ENCODE assay signal across 32 mouse cellular contexts in the genomic region with DNA sequence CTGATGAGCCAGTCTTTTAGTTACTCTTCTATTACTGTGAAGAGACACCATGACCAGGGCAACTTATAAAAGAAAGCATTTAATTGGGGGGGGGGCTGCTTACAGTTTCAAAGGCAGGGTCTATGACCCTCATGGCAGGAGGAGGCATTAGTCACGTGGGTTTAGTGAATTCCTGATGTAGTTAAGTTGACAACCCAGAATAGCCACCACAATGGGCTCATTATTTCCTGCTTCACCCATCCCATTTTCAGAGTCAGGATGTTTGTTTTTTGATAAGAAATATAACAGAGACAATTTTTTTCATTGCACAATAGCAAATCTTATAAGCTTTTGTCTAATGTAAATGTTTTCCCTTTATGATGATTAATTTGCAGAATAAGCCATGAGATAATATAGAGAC.
"Had no signal": no experiment of that assay in that cellular context is flagged by ENCODE, and none has a peak within 500 bp of the region (broad histone marks: within the 10 kb centered on the region; RNA-seq: fewer than 3 reads in every experiment).

No protein-coding gene starts in this region.

- H3K27ac ChIP-seq: heart, embryonic 10.5 days; heart, embryonic 13.5 days; heart, embryonic 15.5 days; hindbrain, embryonic 10.5 days; hindbrain, embryonic 12.5 days; hindbrain, embryonic 13.5 days; hindbrain, embryonic 14.5 days; hindbrain, embryonic 15.5 days; hindbrain, postnatal 0 days; kidney, embryonic 15.5 days; kidney, postnatal 0 days; left cerebral cortex, adult 2 months had no signal

- H3K4me3 ChIP-seq: heart, embryonic 10.5 days; heart, embryonic 12.5 days; heart, embryonic 13.5 days; heart, embryonic 15.5 days; hindbrain, embryonic 10.5 days; hindbrain, embryonic 12.5 days; hindbrain, embryonic 13.5 days; hindbrain, embryonic 15.5 days; kidney, embryonic 15.5 days; left cerebral cortex, adult 2 months had no signal

- DNase-seq: heart, postnatal 10 days; heart, postnatal 14 days; heart, postnatal 36 days; heart, postnatal 4 days; kidney, adult 11 months; kidney, adult 18-20 months; kidney, adult 2 months; kidney, adult 8-10 months; kidney, adult 9 months; kidney, postnatal 10 days; kidney, postnatal 14 days; kidney, postnatal 25 days; kidney, postnatal 36 days; kidney, postnatal 4 days; layer of hippocampus, adult 9-11 months had no signal

- H3K4me1 ChIP-seq: heart, embryonic 10.5 days; heart, embryonic 15.5 days; hindbrain, embryonic 10.5 days; hindbrain, embryonic 12.5 days; hindbrain, embryonic 13.5 days; hindbrain, embryonic 15.5 days; kidney, embryonic 15.5 days had no signal

- ATAC-seq: hindbrain, embryonic 16.5 days; hindbrain, postnatal 0 days; inflammation-experienced regulatory T-cells, adult 6 months; intestine, embryonic 16.5 days had no signal

- H3K9me3 ChIP-seq: heart, embryonic 10.5 days; heart, embryonic 12.5 days; heart, embryonic 13.5 days; heart, embryonic 15.5 days; hindbrain, embryonic 10.5 days; hindbrain, embryonic 12.5 days; hindbrain, embryonic 13.5 days; hindbrain, embryonic 15.5 days; kidney, embryonic 15.5 days had no signal

- H3K27me3 ChIP-seq: heart, embryonic 12.5 days; heart, embryonic 13.5 days; heart, embryonic 15.5 days; hindbrain, embryonic 12.5 days; hindbrain, embryonic 13.5 days; hindbrain, embryonic 15.5 days; kidney, embryonic 15.5 days had no signal

- H3K9ac ChIP-seq: heart, embryonic 12.5 days; heart, embryonic 13.5 days; heart, embryonic 15.5 days; hindbrain, embryonic 12.5 days; hindbrain, embryonic 13.5 days; hindbrain, embryonic 14.5 days; hindbrain, embryonic 15.5 days; kidney, embryonic 15.5 days had no signal

- H3K4me2 ChIP-seq: heart, embryonic 11.5 days; heart, embryonic 12.5 days; heart, embryonic 13.5 days; heart, embryonic 15.5 days; hindbrain, embryonic 12.5 days; hindbrain, embryonic 13.5 days; hindbrain, embryonic 14.5 days; hindbrain, embryonic 15.5 days; kidney, embryonic 15.5 days had no signal
